Mouse (Mus musculus) megakaryocyte progenitor cell, adult 5-6 weeks (primary cell): ENCODE measurements around the gene Gngt2. TPM values are rescaled to one million over a fixed set of nuclear protein-coding genes. Genes with fewer than 3 reads are reported as not detected.

Source experiments
- ATAC-seq: replicated peaks from 2 replicates; pipeline ENCODE4 v1.8.0; 2016; ENCODE audit warnings: mild to moderate bottlenecking, moderate TSS enrichment, inconsistent platforms; ENCODE audit not compliant: poor library complexity
- total RNA-seq, 2 experiments: library from RNA; stranded (forward) in 1 of 2; stranded (reverse) in 1 of 2; fragments of 157-497, 149-512 nt in 1 of 2; fragments of 200-1000 nt in 1 of 2; gene quantifications; 2 replicates each; pipeline versions ENCODE4 v1.2.3 to v1.2.4; 2015 to 2017

Gngt2 gene
- total RNA-seq, 2 experiments from 2014 or later = 4.0 to 9.3 TPM

DNA sequence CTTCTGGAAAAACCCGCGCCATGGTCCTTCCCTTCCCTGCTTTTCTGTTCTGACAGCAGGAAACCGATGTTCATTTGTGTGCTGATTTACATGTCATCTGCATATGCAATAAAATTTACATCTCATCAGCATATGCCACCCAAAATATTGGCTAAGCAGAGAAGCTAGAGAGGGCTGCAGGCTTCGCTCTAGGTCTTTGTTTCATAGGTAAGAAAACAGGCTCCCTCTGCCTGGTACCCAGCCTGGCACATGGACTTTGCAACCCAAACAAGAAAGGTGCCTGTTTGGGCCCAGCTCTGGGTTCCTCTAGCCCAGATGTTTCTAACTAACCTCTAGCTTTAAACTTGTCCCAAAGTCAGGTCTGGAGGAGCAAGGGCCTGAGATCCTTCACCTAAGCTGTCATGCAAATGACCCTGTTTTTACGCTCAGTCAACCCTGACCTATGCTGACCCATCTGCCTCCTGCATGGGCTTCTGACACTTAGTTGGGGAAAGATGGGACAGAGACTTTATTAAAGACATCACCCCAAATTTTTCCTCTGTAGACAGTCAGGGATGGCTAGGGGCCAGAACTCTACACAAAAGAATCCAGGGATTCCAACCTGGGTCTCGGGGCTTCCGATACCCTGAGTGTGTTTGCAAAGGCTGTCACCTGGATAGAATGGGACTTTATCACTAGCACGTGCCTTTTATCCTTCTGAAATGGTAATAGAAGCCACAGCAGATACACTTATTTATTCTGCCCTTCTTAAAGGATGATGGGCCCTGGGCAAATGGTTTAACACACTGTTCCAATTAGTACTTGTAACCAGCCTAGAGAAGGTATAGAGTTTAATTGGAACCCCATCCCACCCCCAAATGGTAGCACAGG is 2.2 kb downstream of the Gngt2 start:
- ATAC-seq = no peak

DNA sequence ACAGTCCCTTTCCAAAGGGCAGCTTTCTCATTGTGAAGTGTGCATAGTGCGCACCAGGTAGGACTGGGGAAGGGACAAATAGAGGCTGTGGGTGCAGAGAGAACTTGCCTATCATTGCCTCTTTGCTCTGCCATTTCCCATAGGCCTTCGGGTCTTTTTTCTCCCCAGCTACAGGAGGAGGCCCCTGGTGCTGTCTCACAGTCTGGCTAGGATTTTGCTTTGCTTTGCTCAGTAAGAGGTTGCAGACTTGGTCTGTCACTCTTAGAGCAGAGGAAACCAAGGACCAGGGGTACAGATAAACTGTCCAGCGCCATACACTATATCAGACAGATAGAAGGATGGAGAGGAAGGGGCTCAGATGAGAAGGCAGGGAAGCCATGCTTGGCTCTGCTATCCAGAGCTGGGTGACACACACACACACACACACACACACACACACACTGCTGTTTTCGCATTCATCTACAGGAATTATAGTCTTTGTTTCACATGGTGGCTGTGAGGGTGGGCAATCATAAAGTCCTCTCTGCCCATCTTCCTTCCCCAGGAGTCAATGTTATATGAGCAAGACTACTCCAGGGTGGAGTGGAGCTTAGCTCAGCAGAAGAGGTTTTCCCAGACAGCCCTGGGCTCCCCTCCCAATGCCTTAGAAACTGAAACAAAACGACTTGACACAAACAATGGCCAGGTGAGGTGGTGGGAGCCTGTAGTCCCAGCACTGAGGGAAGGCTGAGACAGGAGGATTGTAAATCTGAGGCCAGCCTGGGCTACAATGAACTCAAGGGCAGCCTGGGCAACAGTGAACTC is 3.9 kb downstream of the Gngt2 start:
- ATAC-seq = no peak

DNA sequence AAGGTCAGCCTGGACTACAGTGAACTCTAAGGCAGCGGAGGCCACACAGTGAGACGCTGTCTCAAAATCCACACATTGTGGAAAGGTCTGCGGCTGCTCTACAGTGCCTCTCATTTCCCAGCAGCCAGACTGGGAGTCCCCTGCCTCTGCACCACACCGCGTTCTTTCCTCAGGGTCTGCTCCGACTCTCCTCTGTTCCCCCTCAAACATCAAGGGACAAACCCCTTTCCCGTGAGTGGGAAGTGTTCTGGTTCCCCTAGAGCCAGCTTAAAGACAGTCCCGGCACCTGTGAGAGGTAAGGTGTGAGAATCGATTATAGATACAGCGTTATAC is 4.4 kb downstream of the Gngt2 start:
- ATAC-seq = no peak

DNA sequence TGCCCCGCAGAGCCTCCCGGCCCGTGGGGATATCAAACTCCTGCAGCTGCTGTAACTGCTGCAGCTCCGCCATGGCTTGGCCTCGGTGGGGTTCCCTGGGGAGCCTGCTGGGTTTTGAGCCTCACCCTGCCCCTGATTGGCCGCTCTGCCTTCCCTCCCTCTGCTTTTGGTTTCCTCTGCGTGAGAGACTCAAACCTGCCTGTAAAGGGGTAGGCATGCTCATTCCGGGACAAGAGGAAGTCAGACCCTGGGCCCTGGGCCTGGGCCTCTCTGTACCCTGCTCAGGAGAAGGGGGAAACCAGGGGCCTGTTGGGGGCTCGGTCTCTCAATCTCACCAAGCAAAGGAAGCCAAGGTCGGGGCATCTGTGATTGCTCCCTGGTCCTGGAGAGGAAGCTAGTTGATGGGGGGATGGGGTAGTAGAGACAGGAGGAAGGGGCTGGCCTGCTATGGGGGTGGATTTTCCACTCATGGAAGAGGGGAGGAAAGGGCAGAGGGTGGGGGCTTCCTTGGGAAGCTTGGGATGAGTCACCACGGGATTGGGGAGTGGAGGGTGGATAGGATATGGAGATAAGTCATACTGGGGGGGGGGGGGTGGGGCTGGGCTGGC is 5.2 kb downstream of the Gngt2 start, which contains the start of gene Abi3:
TSS of gene Abi3 (minus strand) at position 403 of the 608 bp plus-strand sequence.
- ATAC-seq = peak; percentile 80

DNA sequence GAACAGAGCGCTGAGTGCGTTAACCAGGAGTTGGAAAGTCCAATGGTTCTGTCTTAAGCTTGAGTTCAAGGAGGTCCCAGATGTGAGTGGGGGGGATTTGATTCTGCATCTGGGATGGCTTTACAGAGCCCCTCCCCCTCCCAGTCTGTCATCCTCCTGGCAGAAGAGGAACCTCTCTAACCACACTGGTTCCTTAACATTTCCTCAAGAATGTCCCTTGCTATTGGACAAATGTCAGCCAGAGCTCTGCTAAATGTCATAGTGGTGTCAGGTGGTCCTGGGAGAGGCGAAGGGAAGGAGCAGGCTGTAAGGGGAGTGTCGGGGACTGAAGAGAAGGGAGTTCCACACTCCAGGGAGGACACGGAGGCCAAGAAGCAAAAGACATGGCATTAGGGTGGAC is 5.9 kb downstream of the Gngt2 start:
- peak; percentile 52 for ATAC-seq

- no peak for ATAC-seq
These were observed 6.5 kb downstream of the Gngt2 start for GRCm38 (mm10) chr11:95843421-95843950.

GRCm38 (mm10) chr11:95844935-95845334 is 7.9 kb downstream of the Gngt2 start:
- ATAC-seq = no peak

DNA sequence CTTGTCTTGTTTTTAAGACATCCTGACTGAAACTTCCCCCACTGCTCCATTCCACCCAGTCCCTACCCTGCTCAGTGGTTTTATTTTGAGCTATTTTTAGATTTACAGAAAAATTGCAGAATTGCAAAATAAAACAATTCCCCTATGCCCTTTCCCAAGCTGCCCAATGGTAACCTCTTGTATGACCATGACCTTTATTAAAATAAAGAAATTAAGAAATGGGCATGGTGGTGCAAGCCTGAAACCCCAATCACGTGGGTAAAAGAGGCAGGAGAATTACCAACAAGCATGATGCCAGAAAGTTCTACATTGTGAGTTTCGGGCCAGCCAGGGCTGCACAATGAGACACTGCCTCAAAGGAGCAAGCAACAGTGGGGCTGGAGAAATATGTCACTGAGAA is 13.9 kb downstream of the Gngt2 start:
- ATAC-seq = peak; percentile 31; the same call in 1 of the 2 replicates

DNA sequence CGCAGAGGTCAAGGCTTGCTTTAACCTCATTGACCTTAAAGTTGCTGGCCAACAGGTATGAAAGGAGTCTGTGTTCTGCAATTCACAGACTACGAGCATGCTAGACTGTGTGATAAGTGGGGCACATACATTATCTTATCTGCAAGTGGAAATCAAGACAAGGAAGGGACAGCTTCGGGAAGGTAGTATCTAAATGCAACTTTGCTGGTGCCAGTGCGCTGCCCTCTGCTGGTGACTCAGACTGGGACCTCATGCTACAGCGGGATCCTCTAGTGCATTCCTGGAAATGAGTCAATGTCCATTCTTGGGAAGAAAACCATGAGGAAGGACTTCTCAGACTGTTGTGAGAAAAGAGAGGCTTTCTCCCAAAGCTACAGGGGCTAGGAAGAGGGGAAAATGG is 16.7 kb downstream of the Gngt2 start:
- ATAC-seq = peak; percentile 37; the same call in 1 of the 2 replicates

DNA sequence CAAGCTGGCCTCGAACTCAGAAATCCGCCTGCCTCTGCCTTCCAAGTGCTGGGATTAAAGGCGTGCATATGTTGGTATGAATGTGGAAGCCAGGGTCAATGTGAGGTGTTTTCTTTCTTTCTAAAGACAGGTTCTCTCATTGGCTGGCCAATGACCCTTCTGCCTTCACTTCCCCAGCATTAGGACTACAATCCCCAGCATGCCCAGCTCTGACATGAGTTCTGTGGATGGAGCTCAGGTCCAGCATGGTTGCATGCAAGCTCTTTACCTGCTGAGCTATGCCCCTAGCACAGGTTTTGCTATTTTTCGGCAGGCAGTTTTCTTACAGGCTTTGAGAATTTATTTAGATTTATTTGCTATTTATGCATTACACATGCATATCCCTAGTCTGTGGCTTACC is 20.3 kb downstream of the Gngt2 start:
- no peak for ATAC-seq

GRCm38 (mm10) chr11:95857716-95858527 is 20.9 kb downstream of the Gngt2 start:
- no peak for ATAC-seq

DNA sequence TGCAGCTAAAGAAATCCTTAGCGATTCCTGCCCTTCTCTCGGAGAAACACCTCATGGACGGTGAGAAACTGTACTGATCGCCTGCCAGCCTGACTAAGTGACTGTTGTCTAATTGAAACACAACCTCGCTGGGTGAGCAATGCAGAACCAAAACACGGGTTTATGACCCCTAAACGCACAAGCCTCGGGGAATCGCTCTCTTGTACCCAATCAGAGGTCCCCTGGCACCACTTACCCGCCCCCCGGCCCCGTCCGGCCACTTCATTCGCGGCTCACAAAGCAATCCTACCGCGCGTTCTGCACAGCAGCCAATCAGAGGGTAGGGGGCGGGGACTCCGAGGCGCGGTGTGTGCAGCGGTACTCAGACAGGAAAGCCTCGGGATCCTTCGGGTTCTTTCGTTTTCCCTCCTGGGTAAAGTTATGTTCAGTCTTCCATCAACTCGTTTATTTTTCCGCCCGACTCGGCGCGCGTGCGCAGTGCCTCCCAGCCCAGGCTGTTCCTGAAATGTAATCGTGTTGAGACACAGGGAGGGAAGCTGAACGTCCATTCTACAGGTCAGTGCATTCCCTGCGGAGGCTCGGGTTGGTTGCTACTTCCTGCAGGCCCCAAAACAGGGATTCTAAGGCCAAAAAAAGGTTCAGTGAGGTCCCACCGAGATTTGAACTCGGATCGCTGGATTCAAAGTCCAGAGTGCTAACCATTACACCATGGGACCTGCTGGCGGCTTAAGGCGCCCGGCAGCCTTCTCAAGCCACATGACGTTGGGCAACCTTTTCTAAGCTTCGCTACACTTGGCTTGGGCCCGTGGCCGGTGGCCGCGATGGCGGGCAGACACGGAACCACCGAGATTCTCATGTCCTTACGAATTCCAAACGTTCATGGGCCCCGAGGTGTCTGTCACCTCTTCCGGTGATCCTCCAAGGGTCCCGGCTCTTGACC is 21.8 kb downstream of the Gngt2 start:
- peak; percentile 87 for ATAC-seq

DNA sequence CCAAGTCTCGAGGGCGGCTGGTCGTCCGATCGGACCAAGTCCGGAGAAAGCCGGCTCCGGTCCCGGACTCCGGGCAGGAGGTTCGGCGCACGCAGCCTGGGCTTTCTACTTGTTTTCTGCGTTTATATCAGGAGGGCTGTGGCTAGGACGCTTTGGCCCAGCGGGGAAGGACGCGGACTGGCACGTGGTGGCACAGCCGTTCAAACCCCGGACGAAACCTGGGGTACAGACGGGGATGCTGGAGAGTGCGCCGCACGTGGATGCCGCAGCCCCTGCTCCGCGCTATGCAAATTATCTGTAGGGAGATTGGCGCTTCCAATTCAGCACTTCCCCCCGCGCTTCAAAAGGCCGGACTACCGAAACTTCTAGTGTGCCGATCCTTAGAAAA is 22.4 kb downstream of the Gngt2 start:
- peak; percentile 48 for ATAC-seq

- ATAC-seq = peak; percentile 40
These were observed 23.1 kb downstream of the Gngt2 start for GRCm38 (mm10) chr11:95860071-95860490.

GRCm38 (mm10) chr11:95861397-95861796 is 24.4 kb downstream of the Gngt2 start:
- no peak for ATAC-seq

GRCm38 (mm10) chr11:95869442-95869841 is 32.4 kb downstream of the Gngt2 start:
- ATAC-seq = no peak; the same call in 1 of the 2 replicates

DNA sequence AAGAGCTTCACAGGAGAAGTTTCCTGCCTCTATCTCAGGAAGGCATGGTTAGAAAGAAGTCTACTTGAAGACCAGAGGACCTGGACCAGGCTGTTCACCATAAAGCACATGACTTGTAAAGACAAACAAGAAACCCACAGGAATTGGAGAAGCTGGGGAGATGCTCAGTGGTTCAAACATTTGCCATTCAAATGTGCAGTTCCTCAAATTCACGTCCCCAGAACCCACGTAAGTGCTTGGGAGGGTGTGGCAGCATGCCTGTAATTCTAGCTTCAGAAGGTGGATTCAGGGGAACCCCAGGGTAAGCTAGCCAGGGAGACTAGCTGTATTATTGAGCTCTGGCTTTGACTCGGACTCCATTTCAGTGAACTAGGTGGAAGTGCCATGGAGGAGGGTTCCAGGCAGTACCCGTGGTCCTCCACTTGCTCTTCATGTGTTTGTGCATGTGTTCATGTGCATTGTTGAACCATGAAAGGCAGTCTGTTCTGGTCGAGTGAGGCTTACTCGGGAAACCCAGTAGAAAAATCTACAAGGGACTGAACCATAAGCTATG is 33.0 kb downstream of the Gngt2 start:
- ATAC-seq = peak; percentile 58

GRCm38 (mm10) chr11:95875804-95876203 is 38.8 kb downstream of the Gngt2 start:
- ATAC-seq = peak; percentile 83

- ATAC-seq = peak; percentile 79
These were observed 39.3 kb downstream of the Gngt2 start for GRCm38 (mm10) chr11:95876296-95876695.
